Mouse (Mus musculus) spleen, adult 2 months (tissue): ENCODE measurements around the gene 1700001O22Rik.

Source experiments
- CTCF ChIP-seq: fragments of 200-500 bp; IDR thresholded peaks from 2 replicates; pipeline ENCODE4 v1.5.1; 2011; ENCODE audit warnings: mild to moderate bottlenecking, inconsistent platforms; ENCODE audit not compliant: insufficient read depth, insufficient read length, insufficient replicate concordance; ENCODE audit errors: extremely low read depth
- POLR2A ChIP-seq: fragments of 200-500 bp; IDR thresholded peaks from 2 replicates; pipeline ENCODE4 v1.6.1; 2011; ENCODE audit warnings: low read depth, low read length, inconsistent platforms

DNA sequence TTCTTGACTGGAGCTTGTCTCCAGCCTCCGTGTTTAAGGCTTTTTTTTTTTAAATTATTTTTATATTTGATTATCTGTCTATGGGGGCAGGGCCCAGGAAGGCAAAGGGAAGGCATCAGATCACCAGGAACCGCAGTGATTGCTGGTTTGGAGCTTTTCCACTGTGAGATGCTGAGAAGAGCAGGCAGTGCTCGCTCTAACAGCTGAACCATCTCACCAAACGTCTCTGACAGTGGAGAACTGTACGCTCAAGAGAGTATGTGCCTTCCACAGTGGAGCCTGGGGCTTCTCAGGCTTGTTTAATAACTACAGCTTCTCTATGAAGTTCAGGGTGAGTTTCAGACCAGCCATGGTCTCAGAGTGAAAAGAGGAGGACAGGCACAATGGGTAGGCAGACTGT lies 6.0 kb upstream of the 1700001O22Rik start:
- TF ChIP-seq POLR2A (no peak), CTCF (no peak)
